Mouse (Mus musculus) left cerebral cortex, postnatal 14 days (tissue): ENCODE measurements around the gene Jade1. TPM values are rescaled to one million over a fixed set of nuclear protein-coding genes. Genes with fewer than 3 reads are reported as not detected.

Experiments used
- DNase-seq, 2 experiments: peaks; one replicate each; pipeline ENCODE4 v3.0.0; 2021 to 2022; ENCODE audit warnings: low spot score in 2 of 2, mixed read lengths in 1 of 2
- intact Hi-C: fragments of 180-260 bp; cut with DNase I; formaldehyde crosslinking; loops from one replicate; pipeline ENCODE4 v1.15.1; 2025
- total RNA-seq, 2 experiments: library from RNA; stranded (reverse); gene quantifications; 2 replicates each; pipeline ENCODE4 v1.2.3; 2021

Jade1 gene
- total RNA-seq, 2 experiments from 2014 or later: 28.6 to 30.1 TPM

GRCm38 (mm10) chr3:41572131-41572530, 16.6 kb downstream of the Jade1 start:
- intact Hi-C loops: no loop called here
- DNase-seq: no peak

DNA sequence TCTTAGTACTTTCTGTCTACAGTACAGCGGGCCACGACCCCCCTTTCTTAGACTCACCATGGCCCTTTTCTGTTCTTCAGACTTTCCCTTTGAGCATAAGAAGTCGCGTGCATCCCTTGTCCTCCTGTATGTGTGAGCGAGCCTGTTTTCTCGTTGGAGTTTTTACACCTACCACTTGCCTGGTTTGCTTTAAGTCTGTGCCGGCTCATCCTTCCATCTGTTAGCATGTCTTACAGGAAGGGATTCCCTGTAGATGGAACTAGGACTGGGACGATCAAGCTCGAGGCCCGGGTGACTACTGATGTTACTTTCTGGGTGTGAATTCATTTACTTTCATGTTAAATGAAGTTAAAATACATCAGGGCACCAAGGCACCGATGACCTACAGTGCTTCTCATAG, 17.4 kb downstream of the Jade1 start:
- DNase-seq: no peak
- intact Hi-C loops: no loop called here

GRCm38 (mm10) chr3:41574208-41574607, 18.7 kb downstream of the Jade1 start:
- intact Hi-C loops: no loop called here
- no peak for DNase-seq

GRCm38 (mm10) chr3:41574720-41575435, 19.3 kb downstream of the Jade1 start:
- DNase-seq: no peak
- intact Hi-C loops: no loop called here

GRCm38 (mm10) chr3:41575971-41576370, 20.4 kb downstream of the Jade1 start:
- DNase-seq: no peak
- intact Hi-C loops: no loop called here

- intact Hi-C loops: no loop called here
- DNase-seq: no peak
These were observed 21.7 kb downstream of the Jade1 start for GRCm38 (mm10) chr3:41577240-41577639.

DNA sequence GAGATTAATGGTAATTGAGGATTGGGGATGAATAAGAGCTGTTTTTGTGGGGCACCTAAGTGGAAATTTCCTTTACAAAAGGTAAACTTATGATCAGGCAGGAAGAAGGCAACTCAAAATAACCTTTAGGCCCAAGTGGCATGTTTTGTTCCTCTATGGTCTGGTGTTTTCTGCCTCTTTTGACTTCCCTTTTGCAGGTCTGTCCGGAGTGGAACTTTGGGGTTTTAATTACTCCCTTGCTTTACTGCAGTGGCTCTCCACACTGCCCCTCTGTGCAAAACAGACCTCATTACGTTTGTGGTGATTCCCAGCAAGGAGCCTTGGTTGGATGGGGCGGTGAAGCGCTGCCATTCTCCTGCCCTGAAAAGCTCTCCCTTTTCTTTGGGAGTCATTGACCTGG, 24.3 kb downstream of the Jade1 start:
- intact Hi-C loops: no loop called here
- no peak for DNase-seq

DNA sequence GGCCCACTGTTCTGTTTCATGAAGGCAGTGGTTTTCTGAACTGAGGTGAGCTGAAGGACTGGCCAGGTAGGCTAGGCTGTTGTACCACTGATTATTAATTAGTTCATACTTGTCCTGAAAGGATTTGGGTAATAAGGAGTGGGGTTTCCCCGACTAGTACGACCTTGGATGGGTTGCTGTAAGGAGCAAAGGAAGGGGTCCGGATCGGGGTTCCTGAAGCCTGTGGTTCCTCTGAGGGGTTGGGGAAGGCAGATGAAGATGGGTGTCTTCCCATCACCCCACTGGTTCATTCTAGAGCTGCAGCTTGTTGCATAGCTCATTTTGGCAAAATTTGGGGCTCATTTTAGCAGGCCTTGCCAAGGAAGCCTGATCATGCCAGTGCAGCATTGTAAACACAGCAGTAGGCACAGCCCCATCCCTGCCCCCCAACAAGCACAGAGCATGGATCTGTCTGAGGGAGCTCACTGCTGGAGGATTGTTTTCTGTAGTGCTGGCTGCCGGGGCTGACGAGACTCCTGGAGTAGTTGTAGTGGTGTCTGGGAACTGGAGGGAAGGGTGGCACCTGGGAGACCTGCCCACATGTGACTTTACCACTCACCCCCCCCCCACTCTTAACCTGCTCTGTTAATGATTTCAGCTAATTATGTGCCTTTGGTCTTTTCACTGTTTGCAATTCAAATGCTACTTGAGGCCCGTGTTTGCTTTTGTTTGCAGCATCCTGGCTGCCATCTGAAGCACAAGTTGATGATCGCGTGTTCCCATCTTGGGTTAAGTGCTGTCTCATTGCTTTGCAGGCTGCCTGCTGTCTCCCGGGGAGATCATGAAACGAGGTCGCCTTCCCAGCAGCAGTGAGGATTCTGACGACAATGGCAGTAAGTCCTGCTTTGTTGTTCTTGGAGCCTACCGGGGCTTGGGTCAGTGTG, 25.1 kb downstream of the Jade1 start:
- intact Hi-C loops: no loop called here
- DNase-seq: no peak

- intact Hi-C loops: no loop called here
- no peak for DNase-seq
These were observed 25.9 kb downstream of the Jade1 start for GRCm38 (mm10) chr3:41581436-41581835.

DNA sequence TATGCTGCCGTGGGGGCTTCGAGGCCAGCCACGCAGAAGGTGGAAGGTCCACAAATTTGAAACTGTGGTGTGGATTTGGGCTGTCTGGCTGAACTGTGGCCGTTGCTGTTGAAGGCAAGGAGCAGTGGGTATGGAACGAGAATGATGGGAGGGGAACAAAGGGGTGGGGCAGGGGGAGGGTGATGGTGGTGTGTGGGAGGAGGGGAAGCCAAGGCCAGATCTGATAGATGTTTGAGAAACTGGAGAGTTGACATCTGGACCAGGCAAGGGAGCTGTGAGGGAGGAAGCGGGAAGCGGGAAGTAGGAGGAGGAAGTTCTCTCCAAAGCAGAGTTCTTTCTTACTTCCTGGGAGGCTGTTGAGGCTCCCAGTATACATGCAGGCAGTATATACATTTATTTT, 26.7 kb downstream of the Jade1 start:
- DNase-seq: no peak
- intact Hi-C loops: no loop called here

DNA sequence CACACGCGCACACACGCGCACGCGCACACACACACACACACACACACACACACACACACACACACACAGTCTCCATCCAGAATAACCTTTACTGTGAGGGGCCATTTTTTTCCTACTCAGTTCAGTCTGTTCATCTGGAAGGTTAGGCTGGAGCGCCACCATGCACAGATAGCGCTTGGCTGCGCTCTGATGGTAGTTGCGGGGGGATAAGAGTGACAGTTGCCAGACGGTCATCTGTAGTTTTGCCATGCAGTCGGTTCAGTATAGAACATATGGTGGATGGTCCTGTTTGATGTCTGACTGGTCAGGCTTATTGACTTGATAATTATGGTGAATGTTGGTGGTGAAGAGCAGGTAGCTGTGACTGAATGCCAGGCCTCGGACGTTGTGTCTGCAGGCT, 27.6 kb downstream of the Jade1 start:
- intact Hi-C loops: no loop called here
- DNase-seq: no peak

DNA sequence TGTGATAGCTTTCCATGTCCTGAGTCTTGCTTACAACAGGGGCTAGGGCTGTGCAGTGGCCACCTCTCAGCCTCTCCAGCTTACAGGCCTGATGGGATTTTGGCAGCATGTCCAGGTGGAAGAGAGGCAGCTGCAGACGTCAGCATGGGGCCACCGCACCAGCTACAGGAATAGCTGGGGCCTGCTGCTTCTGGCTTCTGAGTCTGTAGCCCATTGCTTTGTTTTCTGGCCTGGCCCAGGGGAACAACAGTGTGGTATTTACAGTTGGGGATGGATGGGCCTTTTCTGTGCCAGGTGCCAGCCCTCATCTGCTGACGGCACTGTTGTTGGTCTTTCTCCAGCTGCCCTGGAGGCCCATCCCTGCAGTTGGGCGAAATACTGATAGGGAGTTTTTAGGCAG, 28.1 kb downstream of the Jade1 start:
- intact Hi-C loops: no loop called here

DNA sequence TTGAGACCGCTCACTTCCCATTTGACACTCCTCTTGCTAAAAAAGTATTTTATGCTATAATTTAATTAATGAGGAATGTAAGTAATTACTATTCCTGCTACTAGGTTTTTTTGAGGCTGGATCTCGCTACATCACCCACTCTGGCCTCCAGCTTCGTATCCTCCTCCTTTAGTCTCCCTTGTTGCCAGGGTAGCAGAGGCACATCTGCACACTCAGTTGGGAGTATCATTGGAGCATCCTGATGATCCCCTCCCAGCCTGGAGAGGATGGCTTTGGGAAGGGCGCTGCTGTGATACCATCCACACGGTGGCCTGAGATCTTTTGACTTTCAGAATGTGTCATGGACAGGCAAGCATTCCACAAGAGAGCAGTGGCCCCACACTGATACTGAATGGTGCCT, 30.0 kb downstream of the Jade1 start:
- DNase-seq: no peak
- intact Hi-C loops: no loop called here

More for the DNA sequence above, 28.1 kb downstream of the Jade1 start:
- DNase-seq: no peak

- intact Hi-C loops: no loop called here
- DNase-seq: no peak
These were observed 30.8 kb downstream of the Jade1 start for GRCm38 (mm10) chr3:41586330-41586729.

GRCm38 (mm10) chr3:41586917-41587316, 31.4 kb downstream of the Jade1 start:
- no peak for DNase-seq
- intact Hi-C loops: no loop called here

- no peak for DNase-seq
- intact Hi-C loops: no loop called here
These were observed 32.1 kb downstream of the Jade1 start for GRCm38 (mm10) chr3:41587588-41587987.

DNA sequence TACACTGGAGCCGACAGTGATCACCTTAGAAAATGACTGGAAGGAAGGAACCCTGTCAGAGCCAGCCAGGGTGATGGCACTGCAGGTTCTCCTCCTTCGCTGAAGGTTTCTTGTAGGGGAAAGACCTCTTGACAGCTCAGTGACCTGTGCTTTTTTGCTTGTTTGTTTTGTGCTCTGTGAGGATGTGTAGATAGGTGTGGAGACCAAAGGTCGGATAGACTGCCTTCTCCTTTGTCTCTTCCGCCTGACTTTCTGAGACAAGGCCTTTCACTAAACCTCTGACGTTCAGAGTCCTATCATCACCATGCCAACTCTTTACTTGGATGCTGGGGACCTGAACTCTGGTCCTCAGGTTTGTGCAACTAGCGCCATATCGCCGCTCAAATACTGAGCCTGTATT, 33.0 kb downstream of the Jade1 start:
- intact Hi-C loops: no loop called here
- DNase-seq: no peak

DNA sequence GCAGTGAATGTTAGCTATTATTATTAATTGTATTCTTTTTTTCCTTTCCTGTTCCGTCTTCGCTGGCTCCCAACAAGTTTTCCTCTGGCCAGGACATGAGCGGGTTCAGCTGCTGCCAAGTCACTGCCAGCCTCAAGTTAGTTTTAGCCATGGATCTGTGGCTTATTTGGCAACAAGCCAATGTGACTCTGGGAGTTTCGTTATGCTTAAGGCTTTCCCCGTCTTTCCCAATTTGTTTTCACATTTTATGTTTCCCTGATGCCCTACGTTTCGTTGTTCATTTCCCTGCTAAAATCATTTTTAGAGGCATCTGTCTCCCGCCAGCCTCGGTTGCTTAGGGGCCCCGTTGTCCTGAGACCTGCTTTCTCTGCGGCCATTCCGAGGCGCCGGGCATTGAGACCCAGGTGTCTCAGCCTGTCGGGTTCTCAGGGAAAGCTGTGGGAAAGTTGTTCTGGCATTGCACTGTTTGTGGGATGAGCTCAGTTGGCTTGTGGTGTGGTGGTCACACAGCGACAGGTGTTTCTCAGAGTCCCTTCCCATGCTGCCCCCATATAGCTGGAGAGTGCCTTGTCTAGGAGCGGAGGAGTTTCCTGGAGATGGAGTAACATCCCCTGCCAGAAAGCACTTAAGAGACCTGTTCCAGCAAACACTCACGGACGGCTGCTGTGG, 33.8 kb downstream of the Jade1 start:
- intact Hi-C loops: no loop called here

DNA sequence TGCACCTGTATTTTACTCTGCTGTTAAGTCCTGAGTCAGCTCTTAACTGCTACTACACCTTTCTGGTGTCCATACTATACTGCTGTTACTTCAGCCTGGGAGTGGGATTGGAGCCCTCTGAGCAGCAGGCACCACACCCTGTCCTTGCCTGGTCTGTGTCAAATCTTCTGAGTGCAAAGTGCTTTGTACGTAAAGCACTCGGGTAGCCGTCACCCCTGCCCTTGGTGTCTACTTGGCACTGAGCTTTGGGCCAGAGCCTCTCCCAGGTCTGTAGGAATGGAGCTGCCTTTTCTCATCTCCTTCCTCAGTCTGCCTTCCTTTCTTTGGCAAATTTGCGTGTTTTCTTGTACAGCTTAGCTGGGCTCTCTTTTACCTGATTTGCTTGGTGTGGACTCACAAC, 34.5 kb downstream of the Jade1 start:
- no peak for DNase-seq
- intact Hi-C loops: no loop called here

More for the DNA sequence above, 33.8 kb downstream of the Jade1 start:
- no peak for DNase-seq
